Comparison of ENCODE assay signal across 23 mouse cellular contexts in genomic region chr12:103503300-103503699, GRCm38 (mm10). TPM values are rescaled to one million over a fixed set of nuclear protein-coding genes. Genes with fewer than 3 reads are reported as not detected.
DNase-seq lines count a peak whose midpoint lies in the region.
"Had no signal": no experiment of that assay in that cellular context is flagged by ENCODE, and none has a peak within 500 bp of the region (broad histone marks: within the 10 kb centered on the region; RNA-seq: fewer than 3 reads in every experiment).

No protein-coding gene starts in this region.

- DNase-seq in adrenal gland, adult 2 months, result peak; percentile 43
- DNase-seq in adrenal gland, adult 8-10 months, result no peak
- peak; percentile 20 to 30 for DNase-seq in adrenal gland, postnatal 36 days
- no peak for DNase-seq in adrenal gland, postnatal 10 days
- DNase-seq: cerebellum, adult 11 months; cerebellum, adult 18-20 months; cerebellum, adult 8-10 months; cerebellum, adult 9-11 months; cerebellum, postnatal 14 days; cerebellum, postnatal 36 days; embryo, embryonic 11 days had no signal

RNA-seq across cellular contexts. Expression of gene Ppp4r4, which starts 28.8 kb away (rescaled TPM):
- total RNA-seq in adrenal gland, adult 2 months (2021), result 1 to 10 TPM; 2.9 to 4.8 TPM
- polyA plus RNA-seq in adrenal gland, adult 2 months (2012; rRNA removed), result 0.98 and 2.1 TPM in 2 replicates
- 10 to 100 TPM in 1 of 4 experiments, 1 to 10 TPM in 3; 4.0 to 11.1 (median 7.3) TPM for total RNA-seq in adrenal gland, adult 8-10 months (2022)
- 1 to 10 TPM; 4.0 to 4.4 TPM for total RNA-seq in adrenal gland, postnatal 36 days (2021)
- total RNA-seq in adrenal gland, postnatal 10 days (2021), result 1 to 10 TPM; 2.3 to 3.2 TPM
- polyA plus RNA-seq: erythroblast, embryonic 14.5 days had no signal

RNA-seq across cellular contexts. Expression of gene Ifi27l2b, which starts 46.3 kb away (rescaled TPM):
- not detected for total RNA-seq in adrenal gland, adult 2 months (2021)
- polyA plus RNA-seq in adrenal gland, adult 2 months (2012; rRNA removed), result not detected in 2 replicates
- not detected for total RNA-seq in adrenal gland, adult 8-10 months (2022)
- not detected for total RNA-seq in adrenal gland, postnatal 36 days (2021)
- not detected for total RNA-seq in adrenal gland, postnatal 10 days (2021)
- total RNA-seq: adrenal gland, adult 18-20 months; common myeloid progenitor, adult 5-6 weeks; MEL had no signal
- polyA plus RNA-seq: brain, embryonic 14.5 days; embryonic facial prominence, embryonic 11.5 days; embryonic facial prominence, embryonic 13.5 days; erythroblast, embryonic 14.5 days; forebrain, embryonic 10.5 days; forebrain, embryonic 12.5 days; forebrain, embryonic 14.5 days; forebrain, embryonic 16.5 days; frontal cortex, adult 2 months had no signal

RNA-seq across cellular contexts. Expression of gene Ifi27l2a, which starts 59.8 kb away (rescaled TPM):
- 1,000 to 10,000 TPM in 1 of 2 experiments, 100 to 1,000 TPM in 1; 340 to 1,466 TPM for total RNA-seq in adrenal gland, adult 2 months (2021)
- polyA plus RNA-seq in adrenal gland, adult 2 months (2012; rRNA removed), result 539 and 2,543 TPM in 2 replicates
- 100 to 1,000 TPM; 264 to 566 (median 340) TPM for total RNA-seq in adrenal gland, adult 8-10 months (2022)
- total RNA-seq in adrenal gland, postnatal 36 days (2021), result 100 to 1,000 TPM; 128 to 279 TPM
- 10 to 100 TPM; 15.6 to 16.8 TPM for total RNA-seq in adrenal gland, postnatal 10 days (2021)

Comparison
In these comparisons a context has a peak if more than half of its experiments do, and no peak if none do; other contexts are left out.
1. DNase-seq: peak in adrenal gland, adult 2 months (single experiment) and adrenal gland, postnatal 36 days (2 of 2); none in adrenal gland, adult 8-10 months (single experiment) and adrenal gland, postnatal 10 days (single experiment).
2. RNA of gene Ifi27l2a, which starts 59.8 kb away (total RNA-seq): 340 to 1,466 TPM in adrenal gland, adult 2 months, 264 to 566 TPM in adrenal gland, adult 8-10 months and 128 to 279 TPM in adrenal gland, postnatal 36 days; 15.6 to 16.8 TPM in adrenal gland, postnatal 10 days; every median in the first group is over 4 times any median in the second.